Mouse (Mus musculus): ENCODE data around the gene Bst1.

DNA sequence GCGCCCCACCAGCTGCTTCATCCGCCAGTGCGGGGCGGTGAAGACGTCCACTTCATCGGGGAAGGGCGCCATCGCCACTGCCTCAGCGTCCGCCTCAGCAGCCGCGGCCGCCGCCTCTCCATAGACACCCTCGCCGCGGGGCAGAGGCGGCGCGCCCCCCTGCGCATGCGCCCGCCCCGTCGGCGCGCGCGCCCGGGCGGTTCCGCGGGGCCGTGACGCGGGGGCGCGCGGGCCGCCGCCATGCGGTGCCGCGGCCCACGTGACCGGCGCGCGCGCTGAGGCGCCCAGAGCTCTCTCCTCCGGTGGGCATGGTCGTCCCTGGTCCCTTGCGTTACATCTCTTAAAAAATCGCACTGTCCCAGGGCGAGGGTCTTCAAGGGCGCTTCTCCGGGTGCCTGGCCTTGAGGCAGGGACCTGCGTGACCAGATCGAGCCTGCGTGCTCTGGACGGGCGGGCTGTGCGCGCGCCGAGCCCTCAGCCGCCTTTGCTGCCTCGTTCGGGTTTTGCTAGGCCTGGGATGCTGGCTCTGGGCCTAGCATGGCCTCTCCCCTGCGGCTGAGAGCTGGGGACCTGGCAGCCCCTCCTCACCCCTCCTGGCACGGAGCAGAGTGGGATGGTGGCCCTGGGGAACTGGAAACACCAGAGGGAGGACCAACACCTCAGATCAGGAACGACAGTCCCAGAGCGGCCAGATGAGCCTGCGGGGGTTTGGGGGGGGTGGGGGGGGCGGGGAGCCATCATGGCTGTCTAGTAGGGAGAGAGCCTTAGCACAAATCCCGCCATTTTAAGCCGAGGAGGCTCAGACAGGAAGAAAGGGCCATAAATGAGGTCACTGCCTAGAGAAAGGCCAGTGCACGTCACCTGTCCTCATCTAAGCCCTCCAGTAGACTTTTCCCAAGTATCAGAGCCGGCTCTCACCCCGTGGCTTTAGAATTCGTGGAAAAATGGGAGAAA lies 36.4 kb upstream of the Bst1 start:
- TF ChIP-seq GATA1 (IDR thresholded peaks at IDR 0.05; ENCODE audit: borderline replicate concordance, low read length) (no peak), FLI1 (IDR thresholded peaks at IDR 0.05; ENCODE audit: low read length) (no peak)
